15 mouse cellular contexts compared by ENCODE assay signal in genomic region chr1:36299676-36300075, GRCm38 (mm10).
"Had no signal": no experiment of that assay in that cellular context is flagged by ENCODE, and none has a peak within 500 bp of the region (broad histone marks: within the 10 kb centered on the region; RNA-seq: fewer than 3 reads in every experiment).

No protein-coding gene starts in this region.

- H3K4me2 ChIP-seq: lung, embryonic 15.5 days; midbrain, embryonic 11.5 days; midbrain, embryonic 13.5 days; midbrain, embryonic 15.5 days; neural tube, embryonic 12.5 days had no signal

- ATAC-seq: lung, postnatal 0 days; midbrain, embryonic 13.5 days; midbrain, embryonic 15.5 days had no signal

- H3K27ac ChIP-seq: lung, embryonic 15.5 days; macrophage; midbrain, embryonic 13.5 days; midbrain, embryonic 15.5 days; neural tube, embryonic 12.5 days had no signal

- H3K36me3 ChIP-seq: lung, embryonic 15.5 days; midbrain, embryonic 13.5 days; midbrain, embryonic 15.5 days; neural tube, embryonic 12.5 days had no signal

- H3K4me3 ChIP-seq: lung, embryonic 15.5 days; megakaryocyte, embryonic 14.5 days; midbrain, embryonic 13.5 days; midbrain, embryonic 15.5 days; neural tube, embryonic 12.5 days had no signal

- DNase-seq: lung, adult 2 months; lung, postnatal 14 days; lung, postnatal 36 days; right cerebral cortex, postnatal 14 days; thymus, adult 18-20 months; thymus, postnatal 14 days; thymus, postnatal 36 days had no signal

- H3K9ac ChIP-seq: lung, embryonic 15.5 days; midbrain, embryonic 13.5 days; midbrain, embryonic 15.5 days; neural tube, embryonic 12.5 days had no signal

- H3K9me3 ChIP-seq: lung, embryonic 15.5 days; midbrain, embryonic 13.5 days; midbrain, embryonic 15.5 days; neural tube, embryonic 12.5 days had no signal
